Comparison of ENCODE assay signal across 30 mouse cellular contexts in the genomic region with DNA sequence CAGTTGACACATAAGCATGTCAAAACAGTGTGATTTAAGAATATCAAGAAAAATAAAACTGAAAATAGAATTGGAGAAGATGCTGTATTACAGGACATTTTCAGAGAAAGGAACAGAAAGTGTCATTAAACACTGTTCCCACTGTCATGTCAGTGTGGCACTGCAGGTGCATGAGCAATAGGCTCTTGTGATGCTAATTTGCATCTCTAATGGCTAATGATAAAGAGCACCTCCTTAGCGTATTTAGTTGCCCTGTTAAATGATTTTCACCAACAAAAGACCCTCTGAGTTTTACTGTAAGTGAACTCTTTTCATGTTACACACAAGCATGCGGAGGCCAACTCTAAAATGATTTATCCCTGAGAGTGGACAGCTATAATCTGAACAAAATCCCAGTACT. TPM values are rescaled to one million over a fixed set of nuclear protein-coding genes. Genes with fewer than 3 reads are reported as not detected.
DNase-seq lines count a peak whose midpoint lies in the region; ATAC-seq and TF ChIP-seq lines count a peak whose summit lies in the region.
"Had no signal": no experiment of that assay in that cellular context is flagged by ENCODE, and none has a peak within 500 bp of the region (broad histone marks: within the 10 kb centered on the region; RNA-seq: fewer than 3 reads in every experiment).

No protein-coding gene starts in this region.

- no peak for DNase-seq in hindbrain, embryonic 14.5 days (ENCODE audit: low spot score)
- no peak for DNase-seq in hindbrain, embryonic 10.5 days (ENCODE audit: low spot score)
- peak; percentile 61 for DNase-seq in brain, embryonic 14.5 days (ENCODE audit: low read depth)
- no peak for DNase-seq in cerebellum, postnatal 14 days
- no peak for DNase-seq in adrenal gland, postnatal 25 days
- DNase-seq: adrenal gland, adult 2 months; adrenal gland, postnatal 36 days; cerebellum, adult 11 months; cerebellum, adult 2 months; cerebellum, adult 9-11 months; cerebellum, postnatal 36 days; embryo, embryonic 11 days; gastrocnemius, adult 2 months; gastrocnemius, postnatal 14 days; heart, adult 18-20 months; heart, postnatal 14 days; heart, postnatal 4 days; kidney, adult 11 months; kidney, adult 9 months had no signal

- H3K4me1 ChIP-seq in forebrain, embryonic 12.5 days: peaks cover 33% of the 10 kb centered on the region
- H3K4me1 ChIP-seq in forebrain, embryonic 15.5 days: peaks cover 31% of the 10 kb centered on the region
- peaks cover 10% of the 10 kb centered on the region; the same call in 1 of the 2 replicates for H3K4me1 ChIP-seq in hindbrain, embryonic 14.5 days (replicated peaks; ENCODE audit: control insufficient read depth, insufficient read depth, low read length)
- H3K4me1 ChIP-seq in hindbrain, embryonic 10.5 days (replicated peaks): peaks cover 22% of the 10 kb centered on the region
- H3K4me1 ChIP-seq: intestine, embryonic 15.5 days had no signal

- ATAC-seq in forebrain, embryonic 12.5 days (ENCODE audit: low FRiP score): peak; percentile 71; the same call in 1 of the 2 replicates
- no peak for ATAC-seq in forebrain, embryonic 15.5 days (replicated peaks)
- no peak for ATAC-seq in hindbrain, embryonic 14.5 days (ENCODE audit: low FRiP score)
- 0 out of 2 replicates have a peak, but pooled peaks have one; percentile 23 for ATAC-seq in megakaryocyte progenitor cell, adult 5-6 weeks (replicated peaks; ENCODE audit: poor library complexity)
- ATAC-seq: CD4-positive, CD25-positive, alpha-beta regulatory T cell, adult 4 months; hindbrain, embryonic 16.5 days; intestine, embryonic 15.5 days had no signal

- H3K4me2 ChIP-seq in forebrain, embryonic 12.5 days: peak overlapping the region; percentile 2; the same call in 1 of the 2 replicates
- no peak overlapping the region for H3K4me2 ChIP-seq in forebrain, embryonic 15.5 days (replicated peaks)
- no peak overlapping the region for H3K4me2 ChIP-seq in hindbrain, embryonic 14.5 days (replicated peaks)
- H3K4me2 ChIP-seq: embryonic facial prominence, embryonic 13.5 days; heart, embryonic 13.5 days; hindbrain, embryonic 12.5 days; intestine, embryonic 15.5 days had no signal

- no peak overlapping the region for H3K9ac ChIP-seq in forebrain, embryonic 12.5 days
- H3K9ac ChIP-seq in forebrain, embryonic 15.5 days (replicated peaks): no peak overlapping the region
- H3K9ac ChIP-seq in hindbrain, embryonic 14.5 days: no peak overlapping the region
- H3K9ac ChIP-seq: embryonic facial prominence, embryonic 13.5 days; heart, embryonic 13.5 days; hindbrain, embryonic 12.5 days; intestine, embryonic 15.5 days had no signal

- H3K36me3 ChIP-seq in forebrain, embryonic 12.5 days (replicated peaks): no peaks in the 10 kb centered on the region
- H3K36me3 ChIP-seq in forebrain, embryonic 15.5 days: no peaks in the 10 kb centered on the region
- H3K36me3 ChIP-seq in hindbrain, embryonic 14.5 days (replicated peaks; ENCODE audit: control insufficient read depth, insufficient read depth): no peaks in the 10 kb centered on the region
- no peaks in the 10 kb centered on the region for H3K36me3 ChIP-seq in hindbrain, embryonic 10.5 days
- H3K36me3 ChIP-seq: embryonic facial prominence, embryonic 10.5 days; embryonic facial prominence, embryonic 13.5 days; heart, embryonic 13.5 days; hindbrain, embryonic 12.5 days; intestine, embryonic 15.5 days had no signal

- H3K27me3 ChIP-seq in forebrain, embryonic 12.5 days: no peaks in the 10 kb centered on the region
- no peaks in the 10 kb centered on the region for H3K27me3 ChIP-seq in forebrain, embryonic 15.5 days
- H3K27me3 ChIP-seq in hindbrain, embryonic 14.5 days (ENCODE audit: control insufficient read depth, insufficient read depth, low read length): no peaks in the 10 kb centered on the region
- H3K27me3 ChIP-seq in hindbrain, embryonic 10.5 days (ENCODE audit: insufficient read depth, poor library complexity, severe bottlenecking): no peaks in the 10 kb centered on the region
- H3K27me3 ChIP-seq: embryonic facial prominence, embryonic 13.5 days; heart, embryonic 13.5 days; hindbrain, embryonic 12.5 days; intestine, embryonic 15.5 days had no signal

- peak overlapping the region; percentile 75 for H3K27ac ChIP-seq in forebrain, embryonic 12.5 days
- H3K27ac ChIP-seq in forebrain, embryonic 15.5 days (replicated peaks): no peak overlapping the region; the same call in 1 of the 2 replicates
- 0 out of 2 replicates have a peak overlapping the region, but pooled peaks have one; percentile 11 for H3K27ac ChIP-seq in hindbrain, embryonic 14.5 days
- H3K27ac ChIP-seq in hindbrain, embryonic 10.5 days: no peak overlapping the region
- H3K27ac ChIP-seq: embryonic facial prominence, embryonic 10.5 days; embryonic facial prominence, embryonic 13.5 days; gastrocnemius, adult 2 months; heart, embryonic 13.5 days; hindbrain, embryonic 12.5 days; intestine, embryonic 15.5 days had no signal

- H3K4me3 ChIP-seq in forebrain, embryonic 12.5 days (replicated peaks): no peak overlapping the region
- H3K4me3 ChIP-seq in forebrain, embryonic 15.5 days: no peak overlapping the region
- no peak overlapping the region for H3K4me3 ChIP-seq in hindbrain, embryonic 14.5 days (replicated peaks; ENCODE audit: low read length)
- no peak overlapping the region for H3K4me3 ChIP-seq in hindbrain, embryonic 10.5 days
- H3K4me3 ChIP-seq: embryonic facial prominence, embryonic 10.5 days; embryonic facial prominence, embryonic 13.5 days; erythroblast, embryonic 14.5 days; gastrocnemius, adult 2 months; heart, embryonic 13.5 days; hindbrain, embryonic 12.5 days; intestine, embryonic 15.5 days had no signal

- TF ChIP-seq CTCF in brain, embryonic 14.5 days (IDR thresholded peaks at IDR 0.05; ENCODE audit: borderline replicate concordance, extremely low read depth, insufficient read depth, insufficient read length): no peak

- no peaks in the 10 kb centered on the region for H3K9me3 ChIP-seq in forebrain, embryonic 12.5 days
- no peaks in the 10 kb centered on the region for H3K9me3 ChIP-seq in forebrain, embryonic 15.5 days
- H3K9me3 ChIP-seq in hindbrain, embryonic 14.5 days (ENCODE audit: control insufficient read depth, low read length): no peaks in the 10 kb centered on the region
- H3K9me3 ChIP-seq in hindbrain, embryonic 10.5 days: no peaks in the 10 kb centered on the region
- H3K9me3 ChIP-seq: embryonic facial prominence, embryonic 10.5 days; embryonic facial prominence, embryonic 13.5 days; heart, embryonic 13.5 days; hindbrain, embryonic 12.5 days; intestine, embryonic 15.5 days had no signal

- WGBS in forebrain, embryonic 12.5 days: 11% methylated on average over 2 of the region's 2 CpGs
- 5% methylated on average over 2 of the region's 2 CpGs for WGBS in forebrain, embryonic 15.5 days
- WGBS in hindbrain, embryonic 14.5 days: 40% methylated on average over 2 of the region's 2 CpGs
- 69% methylated on average over 2 of the region's 2 CpGs for WGBS in hindbrain, embryonic 10.5 days

- no peak for TF ChIP-seq POLR2A in brain, embryonic 14.5 days (IDR thresholded peaks at IDR 0.05; ENCODE audit: borderline replicate concordance, extremely low read depth, insufficient read depth, insufficient read length, poor library complexity, severe bottlenecking)

RNA-seq across cellular contexts. Expression of gene Arhgap21, which starts 47.1 kb away (rescaled TPM):
- 55.8 and 59.7 TPM in 2 replicates for polyA plus RNA-seq in forebrain, embryonic 12.5 days (2016; fragmentation: Nextera tagmentation; extraction: Ambion mirVana)
- polyA plus RNA-seq in forebrain, embryonic 15.5 days (2015; fragmentation: Nextera tagmentation; extraction: Ambion mirVana): 41.5 and 42.3 TPM in 2 replicates
- 49.3 and 49.4 TPM in 2 replicates for polyA plus RNA-seq in hindbrain, embryonic 14.5 days (2014; fragmentation: Nextera tagmentation; extraction: Ambion mirVana)
- polyA plus RNA-seq in hindbrain, embryonic 10.5 days (2016; fragmentation: Nextera tagmentation; extraction: Ambion mirVana): 31.8 and 39.9 TPM in 2 replicates
- polyA plus RNA-seq in brain, embryonic 14.5 days (2012; rRNA removed): 62.6 and 107 TPM in 2 replicates
- 34.4 and 37.6 TPM in 2 replicates for total RNA-seq in megakaryocyte progenitor cell, adult 5-6 weeks (2015)
- total RNA-seq in megakaryocyte progenitor cell, adult 5-6 weeks (2017): 15.3 and 28.7 TPM in 2 replicates
- 72.8 and 85.1 TPM in 2 replicates for total RNA-seq in adrenal gland, postnatal 25 days (2021)

Comparison
In these comparisons a context has a peak if more than half of its experiments do, and no peak if none do; other contexts are left out.
1. ATAC-seq: peak in forebrain, embryonic 12.5 days (single experiment) and megakaryocyte progenitor cell, adult 5-6 weeks (single experiment); none in forebrain, embryonic 15.5 days (single experiment) and hindbrain, embryonic 14.5 days (single experiment).
2. H3K27ac ChIP-seq: peak in forebrain, embryonic 12.5 days (single experiment) and hindbrain, embryonic 14.5 days (single experiment); none in forebrain, embryonic 15.5 days (single experiment) and hindbrain, embryonic 10.5 days (single experiment).